Mouse (Mus musculus): ENCODE measurements around the gene Slc22a15.
A peak's percentile ranks its signal among the peaks of the same experiment; 100 is the strongest.
"Not testable (repeated sequence)": the region's sequence is repeated elsewhere in the genome, so short reads cannot be mapped to it uniquely, and the experiment has no call there.

The Slc22a15 gene

DNA sequence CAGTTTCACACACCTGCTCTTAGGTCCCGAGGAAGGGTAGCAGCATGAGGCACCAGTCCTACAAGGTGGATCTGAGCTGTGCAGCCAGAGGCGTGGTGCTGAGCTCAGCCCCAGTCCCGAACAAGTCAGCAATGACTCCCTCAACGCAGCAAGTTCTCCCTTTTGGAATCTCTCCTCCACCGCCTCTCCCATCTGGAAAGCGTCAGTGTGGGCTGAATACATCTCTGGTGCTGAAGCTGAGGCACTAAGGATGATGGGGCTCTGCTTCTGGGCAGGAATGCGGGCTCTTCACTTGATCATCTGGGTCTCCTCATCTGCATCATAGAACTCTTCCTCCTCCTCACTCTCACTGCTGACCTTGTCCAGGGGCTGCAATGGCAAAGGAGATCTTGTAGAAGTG, 64.1 kb downstream of the Slc22a15 start:
- no peak for DNase-seq

GRCm38 (mm10) chr3:101859740-101860139, 64.5 kb downstream of the Slc22a15 start:
- DNase-seq = no peak

DNA sequence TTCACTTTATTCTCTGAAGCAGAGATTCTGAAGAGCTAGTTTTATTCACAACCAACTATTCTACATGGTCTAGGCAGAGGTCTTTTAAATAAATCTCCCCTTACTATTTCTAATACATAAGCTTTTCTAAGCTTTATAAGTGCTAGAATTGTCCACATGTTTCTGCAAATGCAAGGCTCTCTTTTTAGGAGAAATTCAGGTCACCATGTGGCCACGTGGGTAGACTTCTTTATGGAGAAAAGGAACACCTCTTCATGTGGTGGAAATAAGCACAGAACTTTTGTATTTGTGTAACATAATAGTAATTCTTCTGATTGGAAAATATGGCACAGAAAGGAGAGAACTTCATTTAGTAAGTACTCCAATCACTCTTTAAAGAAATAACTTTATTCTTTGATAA, 70.2 kb downstream of the Slc22a15 start:
- DNase-seq = no peak

- DNase-seq = no peak
Measured at GRCm38 (mm10) chr3:101851363-101851762, 72.9 kb downstream of the Slc22a15 start.

GRCm38 (mm10) chr3:101848816-101849215, 75.4 kb downstream of the Slc22a15 start, which contains the start of gene Mab21l3:
Gene Mab21l3 (minus strand): TSS chr3:101848959.
- no peak for DNase-seq

GRCm38 (mm10) chr3:101846096-101846495, 78.2 kb downstream of the Slc22a15 start:
- DNase-seq = no peak

GRCm38 (mm10) chr3:101842372-101843094, 81.7 kb downstream of the Slc22a15 start:
- no peak for DNase-seq

- no peak for DNase-seq
Measured at GRCm38 (mm10) chr3:101839327-101839726, 84.9 kb downstream of the Slc22a15 start.

DNA sequence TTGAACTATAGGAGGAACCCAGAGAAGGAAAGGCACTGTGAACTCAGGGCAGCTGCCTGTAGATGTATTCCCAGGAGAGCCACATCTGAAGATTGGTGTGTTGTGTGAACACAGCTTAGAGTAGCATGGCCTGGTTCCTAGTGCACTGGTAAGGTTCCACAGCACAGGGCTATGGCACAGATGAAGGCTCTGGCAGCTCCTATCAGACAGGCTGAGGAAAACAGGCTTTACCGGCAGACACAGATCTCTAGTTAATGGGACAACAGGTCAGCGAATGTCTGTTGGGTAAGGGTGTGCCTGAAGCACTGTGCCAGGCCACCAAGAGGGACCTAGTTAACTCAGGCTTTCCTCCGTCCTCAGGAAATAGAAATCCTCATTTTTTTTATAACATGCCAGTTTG, 87.3 kb downstream of the Slc22a15 start:
- DNase-seq = no peak

DNA sequence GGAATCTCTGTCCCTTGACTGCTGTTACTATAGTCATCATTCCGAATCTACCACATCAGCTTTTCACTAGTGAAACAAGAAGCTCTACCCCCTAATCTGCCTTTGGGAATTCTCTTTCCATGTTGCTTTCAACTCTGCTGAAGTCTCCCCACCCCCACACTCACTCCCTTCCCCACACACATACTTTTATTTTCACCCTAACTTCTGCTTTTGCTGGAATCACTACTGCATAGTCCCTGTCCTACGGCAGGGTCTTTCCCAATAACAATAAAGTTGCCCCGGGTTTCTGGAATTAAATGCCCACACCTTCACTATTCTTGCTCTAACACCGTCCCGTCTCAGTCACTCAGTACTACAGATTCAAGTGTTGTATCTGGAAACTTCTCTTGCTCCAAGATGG, 87.7 kb downstream of the Slc22a15 start:
- DNase-seq = no peak

GRCm38 (mm10) chr3:101836045-101836444, 88.2 kb downstream of the Slc22a15 start:
- peak; percentile 59 for DNase-seq

- DNase-seq = no peak
Measured at GRCm38 (mm10) chr3:101831189-101831858, 92.9 kb downstream of the Slc22a15 start.

DNA sequence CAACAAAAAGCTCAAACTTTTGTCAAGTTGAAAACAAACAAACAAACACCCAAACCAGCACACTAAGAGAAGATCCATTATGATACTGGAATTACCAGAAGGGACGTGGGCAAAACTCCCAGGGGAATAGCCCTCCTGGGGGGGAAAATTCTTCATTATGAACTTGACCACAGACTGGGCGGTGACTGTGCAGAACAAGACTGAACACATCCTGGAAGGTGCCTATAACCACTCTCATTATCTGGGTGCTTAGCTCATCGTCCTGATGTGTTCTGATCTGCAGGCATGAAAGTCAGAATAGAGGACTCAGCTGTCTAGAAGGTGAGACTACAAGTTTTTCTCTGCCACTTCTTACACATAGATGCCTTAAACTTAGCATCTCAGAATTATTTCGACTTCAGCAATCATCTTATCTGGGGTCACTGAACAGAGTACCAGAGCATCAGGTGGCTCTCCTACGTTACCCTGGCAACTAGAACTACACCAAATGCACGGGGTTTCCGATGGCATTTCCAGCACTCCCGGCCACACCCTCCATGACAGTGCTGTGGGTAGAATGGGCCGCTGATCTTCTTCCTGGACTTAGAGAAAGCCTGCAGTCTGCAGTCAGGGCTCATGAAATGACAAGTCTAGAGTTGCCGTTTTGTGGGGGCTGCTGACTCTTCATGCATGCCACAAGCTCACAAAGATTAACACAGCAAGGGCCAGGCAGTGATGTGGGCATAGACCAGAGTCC, 94.2 kb downstream of the Slc22a15 start:
- DNase-seq = no peak

DNA sequence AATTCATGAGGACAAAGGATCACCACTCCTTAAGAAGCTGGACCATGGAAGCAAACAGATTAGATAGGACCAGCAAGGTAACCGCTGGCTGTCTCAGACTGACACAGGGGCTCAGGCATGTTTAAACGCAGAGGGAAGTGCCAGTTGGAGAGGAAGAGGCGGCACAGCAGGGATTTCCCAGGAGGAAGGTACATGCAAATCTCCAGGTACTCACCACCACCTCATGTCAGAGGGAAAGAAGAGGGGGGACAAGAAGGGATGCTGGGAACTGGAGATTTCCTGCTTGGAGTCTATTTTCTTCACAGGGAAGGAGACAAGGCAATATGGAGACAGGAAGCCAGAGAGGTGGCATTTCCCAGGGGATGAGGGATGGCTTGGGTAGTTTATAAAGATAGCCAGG, 95.7 kb downstream of the Slc22a15 start:
- DNase-seq = no peak

- no peak for DNase-seq
Measured at GRCm38 (mm10) chr3:101827220-101827715, 97.0 kb downstream of the Slc22a15 start.

DNA sequence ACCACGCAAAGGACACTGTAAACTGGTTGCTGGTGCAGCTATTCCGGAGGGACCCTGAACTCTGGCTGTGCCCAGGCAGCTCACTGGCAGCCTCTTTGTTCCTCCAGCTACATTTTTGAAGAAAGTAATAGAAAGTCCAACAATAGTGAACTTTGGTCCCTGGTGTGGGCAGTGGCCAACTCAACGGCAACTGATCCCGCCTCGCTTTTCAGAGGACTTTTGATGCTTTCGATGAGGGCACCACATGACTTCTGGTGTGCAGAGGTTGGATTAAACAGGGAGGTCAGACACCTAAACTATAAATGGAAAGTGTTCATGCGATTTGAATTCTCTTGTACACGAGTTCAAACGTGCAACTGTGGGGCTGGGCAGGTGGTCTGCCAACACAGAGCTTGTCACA, 99.9 kb downstream of the Slc22a15 start:
- no peak for DNase-seq

DNA sequence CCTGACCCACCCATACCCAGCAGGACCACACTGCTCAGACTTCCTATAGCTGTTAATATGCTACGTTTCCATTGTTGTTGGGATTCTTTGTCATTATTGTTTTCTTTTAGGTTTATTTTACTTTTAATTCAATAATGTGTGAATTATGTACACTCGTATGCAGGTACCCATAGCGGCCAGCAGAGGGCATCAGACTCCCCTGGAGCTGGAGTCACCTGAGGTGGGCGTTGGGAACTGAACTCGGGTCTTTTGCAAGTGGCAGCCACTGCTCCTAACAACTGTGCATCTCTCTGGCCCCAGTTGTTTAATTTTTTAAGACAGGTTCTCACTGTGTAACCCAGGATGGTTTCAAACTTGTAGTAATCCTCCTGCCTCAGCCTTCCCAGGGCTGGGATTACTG, 102.2 kb downstream of the Slc22a15 start:
- no peak for DNase-seq

- not testable (repeated sequence) for DNase-seq
Measured at GRCm38 (mm10) chr3:101820708-101821107, 103.5 kb downstream of the Slc22a15 start.

- DNase-seq = no peak
Measured at GRCm38 (mm10) chr3:101816006-101816405, 108.2 kb downstream of the Slc22a15 start.

GRCm38 (mm10) chr3:101814790-101815189, 109.5 kb downstream of the Slc22a15 start:
- DNase-seq = no peak

- peak; percentile 67 for DNase-seq
Measured at GRCm38 (mm10) chr3:101812341-101812962, 111.8 kb downstream of the Slc22a15 start.

GRCm38 (mm10) chr3:101811931-101812330, 112.3 kb downstream of the Slc22a15 start:
- DNase-seq = no peak

GRCm38 (mm10) chr3:101807646-101808045, 116.6 kb downstream of the Slc22a15 start:
- no peak for DNase-seq
